Mouse (Mus musculus) embryonic facial prominence, embryonic 11.5 days (tissue): ENCODE data around the gene Nck2. TPM values are rescaled to one million over a fixed set of nuclear protein-coding genes. Genes with fewer than 3 reads are reported as not detected.
A peak's percentile ranks its signal among the peaks of the same experiment; 100 is the strongest.

ENCODE experiments used
- ATAC-seq: fragments of 200-750 bp; cut with Nextera tagmentation; replicated peaks from 2 replicates; pipeline ENCODE4 v1.8.0; 2017; ENCODE audit warnings: low read depth; ENCODE audit not compliant: insufficient number of reproducible peaks, low FRiP score, low TSS enrichment
- DNase-seq: peaks from one replicate; pipeline ENCODE4 v3.0.0-alpha.2; 2015; ENCODE audit warnings: low spot score
- H3K27ac ChIP-seq: fragments of 300-500 bp; sonication (generic); replicated peaks from 2 replicates; pipeline ENCODE4 v1.5.1; 2014; ENCODE audit warnings: mild to moderate bottlenecking, low read depth, low read length, control low read depth
- H3K27me3 ChIP-seq: fragments of 300-500 bp; sonication (generic); 2 replicates; pipeline ENCODE4 v1.6.1; 2014; ENCODE audit warnings: mild to moderate bottlenecking, low read length, moderate library complexity, mixed read lengths; ENCODE audit not compliant: control insufficient read depth, insufficient read depth
- H3K36me3 ChIP-seq: fragments of 300-500 bp; sonication (generic); replicated peaks from 2 replicates; pipeline ENCODE4 v1.6.1; 2014; ENCODE audit warnings: low read depth, mild to moderate bottlenecking, low read length, moderate library complexity, mixed read lengths; ENCODE audit not compliant: control insufficient read depth, insufficient read depth
- H3K4me1 ChIP-seq: fragments of 300-500 bp; sonication (generic); 2 replicates; pipeline ENCODE4 v1.6.1; 2014; ENCODE audit warnings: low read length, mixed read lengths; ENCODE audit not compliant: control insufficient read depth, insufficient read depth
- H3K4me2 ChIP-seq: fragments of 300-500 bp; sonication (generic); 2 replicates; pipeline ENCODE4 v1.6.1; 2014; ENCODE audit warnings: low read depth, mild to moderate bottlenecking, control low read depth, low read length, moderate library complexity
- H3K4me3 ChIP-seq: fragments of 300-500 bp; sonication (generic); 2 replicates; pipeline ENCODE4 v1.5.1; 2014; ENCODE audit warnings: low read depth, low read length, control low read depth
- H3K9ac ChIP-seq: fragments of 300-500 bp; sonication (generic); replicated peaks from 2 replicates; pipeline ENCODE4 v1.6.1; 2014; ENCODE audit warnings: mild to moderate bottlenecking, control low read depth, low read length
- H3K9me3 ChIP-seq: fragments of 300-500 bp; sonication (generic); replicated peaks from 2 replicates; pipeline ENCODE4 v1.6.1; 2016; ENCODE audit warnings: mild to moderate bottlenecking, low read length, inconsistent platforms, mixed read lengths; ENCODE audit not compliant: control insufficient read depth
- whole genome bisulfite sequencing: fragments of 180-500 bp; shearing (Covaris S2); extraction: QIAGEN DNeasy Blood & Tissue Kit; methylation state at CpG from one replicate; pipeline ENCODE4 v1.1.7; 2014; 5-methylcytosine and 5-hydroxymethylcytosine counted together
- polyA plus RNA-seq: library from polyadenylated mRNA; unstranded; fragments of >200 nt; fragmentation: Nextera tagmentation; extraction: Ambion mirVana; gene quantifications from 2 replicates; pipeline ENCODE4 v1.2.1, GENCODE M21; 2014

Nck2 gene
- polyA plus RNA-seq, 1 experiment from 2014 or later = 40.8 TPM

GRCm38 (mm10) chr1:43496993-43497392 lies 52.6 kb downstream of the Nck2 start:
- Histone ChIP-seq H3K4me1 (no peaks in the 10 kb centered on the region), H3K4me2 (no peak overlapping the region), H3K27me3 (no peaks in the 10 kb centered on the region), H3K9ac (no peak overlapping the region), H3K4me3 (no peak overlapping the region), H3K9me3 (no peaks in the 10 kb centered on the region), H3K36me3 (no peaks in the 10 kb centered on the region), H3K27ac (no peak overlapping the region)
- ATAC-seq (0 out of 2 replicates have a peak, but pooled peaks have one; percentile 49), DNase-seq (no peak)
- 96% methylated on average over 3 of the region's 3 CpGs for WGBS

DNA sequence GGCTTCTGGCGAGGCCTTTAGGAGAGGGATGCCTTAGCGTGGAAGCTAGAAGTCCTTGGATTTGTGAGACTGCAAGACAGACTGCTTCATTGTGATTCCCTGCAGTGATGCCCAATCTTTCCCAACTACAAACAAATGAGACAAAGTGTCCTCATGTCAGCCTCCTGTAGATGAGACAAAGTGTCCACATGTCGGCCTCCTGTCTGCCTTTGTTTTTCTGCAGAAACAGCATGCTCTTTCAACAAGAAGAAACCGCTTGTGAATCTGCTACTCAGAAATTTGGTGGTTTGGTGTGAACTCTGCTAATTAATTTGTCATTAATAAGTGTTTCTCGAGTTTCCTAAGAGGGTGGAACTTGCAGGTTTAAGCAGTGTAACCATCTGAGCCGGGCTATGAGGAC lies 53.6 kb downstream of the Nck2 start:
- ATAC-seq (no peak), DNase-seq (no peak)
- 70% methylated on average over 6 of the region's 6 CpGs for WGBS
- H3K36me3 ChIP-seq = no peaks in the 10 kb centered on the region
- H3K27ac ChIP-seq = no peak overlapping the region
- no peaks in the 10 kb centered on the region for H3K27me3 ChIP-seq
- no peaks in the 10 kb centered on the region for H3K4me1 ChIP-seq
- H3K9ac ChIP-seq = no peak overlapping the region
- H3K4me3 ChIP-seq = no peak overlapping the region
- H3K4me2 ChIP-seq = no peak overlapping the region
- no peaks in the 10 kb centered on the region for H3K9me3 ChIP-seq

DNA sequence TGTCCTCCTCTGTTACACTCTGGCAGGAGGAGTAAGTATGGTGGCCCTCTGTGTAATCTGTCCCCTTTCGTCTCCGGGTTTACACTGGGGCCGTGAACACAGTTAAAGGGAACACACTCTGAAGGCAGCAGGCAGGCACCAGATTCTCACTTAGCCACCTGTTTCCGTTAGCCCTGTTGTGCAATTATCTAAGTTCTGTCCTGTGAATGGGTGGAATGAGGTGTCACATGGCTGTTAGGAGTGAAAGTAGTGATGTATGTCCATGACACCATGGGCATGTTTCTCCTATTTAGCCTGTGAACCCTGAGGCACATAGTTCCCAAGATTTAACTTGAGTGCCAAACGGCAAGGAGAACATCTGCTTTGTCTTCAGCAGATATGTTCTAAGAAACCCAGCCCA lies 55.7 kb downstream of the Nck2 start:
- Histone ChIP-seq H3K27me3 (no peaks in the 10 kb centered on the region), H3K36me3 (no peaks in the 10 kb centered on the region), H3K4me2 (no peak overlapping the region), H3K9me3 (no peaks in the 10 kb centered on the region), H3K4me3 (no peak overlapping the region), H3K4me1 (no peaks in the 10 kb centered on the region), H3K27ac (no peak overlapping the region), H3K9ac (no peak overlapping the region)
- ATAC-seq (no peak), DNase-seq (no peak)
- whole genome bisulfite sequencing = 74% methylated on average over 5 of the region's 5 CpGs

- WGBS = 96% methylated on average over 6 of the region's 6 CpGs
Observed at GRCm38 (mm10) chr1:43501143-43501919, 57.0 kb downstream of the Nck2 start.

GRCm38 (mm10) chr1:43501920-43502791 lies 57.8 kb downstream of the Nck2 start:
- Histone ChIP-seq H3K9ac (no peak overlapping the region), H3K27me3 (no peaks in the 10 kb centered on the region), H3K9me3 (no peaks in the 10 kb centered on the region), H3K27ac (no peak overlapping the region), H3K4me2 (no peak overlapping the region), H3K4me3 (no peak overlapping the region), H3K4me1 (no peaks in the 10 kb centered on the region), H3K36me3 (no peaks in the 10 kb centered on the region)
- DNase-seq = no peak
- no peak for ATAC-seq
- 74% methylated on average over 10 of the region's 10 CpGs for WGBS

More at GRCm38 (mm10) chr1:43501143-43501919, 57.0 kb downstream of the Nck2 start:
- DNase-seq (no peak), ATAC-seq (no peak)
- Histone ChIP-seq H3K4me2 (no peak overlapping the region), H3K27ac (no peak overlapping the region), H3K9me3 (no peaks in the 10 kb centered on the region), H3K9ac (no peak overlapping the region), H3K27me3 (no peaks in the 10 kb centered on the region), H3K4me1 (no peaks in the 10 kb centered on the region), H3K4me3 (no peak overlapping the region), H3K36me3 (no peaks in the 10 kb centered on the region)

GRCm38 (mm10) chr1:43502792-43503146 lies 58.4 kb downstream of the Nck2 start:
- no peak overlapping the region for H3K9ac ChIP-seq
- no peak overlapping the region for H3K27ac ChIP-seq
- H3K27me3 ChIP-seq = no peaks in the 10 kb centered on the region
- H3K4me1 ChIP-seq = no peaks in the 10 kb centered on the region
- H3K4me3 ChIP-seq = no peak overlapping the region
- WGBS = 66% methylated on average over 8 of the region's 8 CpGs
- no peaks in the 10 kb centered on the region for H3K9me3 ChIP-seq
- no peaks in the 10 kb centered on the region for H3K36me3 ChIP-seq
- ATAC-seq (no peak), DNase-seq (no peak)
- no peak overlapping the region for H3K4me2 ChIP-seq

- Histone ChIP-seq H3K27ac (no peak overlapping the region), H3K4me1 (no peaks in the 10 kb centered on the region), H3K9me3 (no peaks in the 10 kb centered on the region), H3K4me3 (no peak overlapping the region), H3K27me3 (no peaks in the 10 kb centered on the region), H3K4me2 (no peak overlapping the region), H3K36me3 (no peaks in the 10 kb centered on the region), H3K9ac (no peak overlapping the region)
- ATAC-seq (no peak), DNase-seq (no peak)
- 89% methylated on average over 2 of the region's 2 CpGs for WGBS
Observed at GRCm38 (mm10) chr1:43503261-43503660, 58.9 kb downstream of the Nck2 start.

DNA sequence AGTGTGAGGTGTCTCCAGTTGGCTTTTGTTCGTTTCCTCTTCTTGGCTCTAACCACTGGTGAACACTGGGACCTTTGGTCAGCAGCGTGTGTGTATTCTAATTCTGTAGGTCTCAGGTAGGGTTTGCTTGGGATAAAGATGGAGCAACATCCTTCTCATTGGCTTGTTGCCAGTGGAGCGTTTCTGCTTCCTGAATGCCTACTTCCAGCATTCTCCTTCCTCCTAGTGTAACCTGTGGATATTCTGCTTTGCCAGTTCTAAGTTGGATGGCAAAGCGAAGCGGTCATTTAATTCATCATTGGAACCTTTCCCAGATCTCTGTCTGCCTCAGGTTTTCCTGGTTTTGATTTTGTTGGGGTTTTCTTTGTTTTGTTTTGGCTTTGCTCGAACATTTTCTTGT lies 59.3 kb downstream of the Nck2 start:
- H3K4me1 ChIP-seq = no peaks in the 10 kb centered on the region
- no peaks in the 10 kb centered on the region for H3K27me3 ChIP-seq
- H3K4me2 ChIP-seq = no peak overlapping the region
- WGBS = 91% methylated on average over 6 of the region's 6 CpGs
- H3K9me3 ChIP-seq = no peaks in the 10 kb centered on the region
- no peak overlapping the region for H3K4me3 ChIP-seq
- no peak for ATAC-seq
- no peak overlapping the region for H3K27ac ChIP-seq
- H3K9ac ChIP-seq = no peak overlapping the region
- no peak for DNase-seq
- H3K36me3 ChIP-seq = no peaks in the 10 kb centered on the region
